Comparison of ENCODE assay signal across 8 mouse cellular contexts in genomic region chr10:61382281-61382731, GRCm38 (mm10). TPM values are rescaled to one million over a fixed set of nuclear protein-coding genes. Genes with fewer than 3 reads are reported as not detected.
DNase-seq lines count a peak whose midpoint lies in the region; ATAC-seq lines count a peak whose summit lies in the region.

No protein-coding gene starts in this region.

- peak overlapping the region; percentile 91 for H3K4me2 ChIP-seq in embryonic facial prominence, embryonic 14.5 days (ENCODE audit: low read depth, low read length)
- peak overlapping the region; percentile 99 for H3K4me2 ChIP-seq in intestine, embryonic 15.5 days (replicated peaks)
- peak overlapping the region; percentile 90 for H3K4me2 ChIP-seq in midbrain, embryonic 14.5 days (ENCODE audit: low read length)

- peak overlapping the region; percentile 71 for H3K4me3 ChIP-seq in embryonic facial prominence, embryonic 14.5 days (ENCODE audit: low read depth, low read length)
- H3K4me3 ChIP-seq in intestine, embryonic 15.5 days (replicated peaks): peak overlapping the region; percentile 67
- peak overlapping the region; percentile 61 for H3K4me3 ChIP-seq in midbrain, embryonic 14.5 days (replicated peaks; ENCODE audit: low read depth, low read length)

- DNase-seq in lung, adult 18-20 months: peak; percentile 25 to 43
- DNase-seq in lung, postnatal 10 days: no peak
- no peak for DNase-seq in embryonic facial prominence, embryonic 14.5 days (ENCODE audit: low spot score)
- no peak for DNase-seq in midbrain, embryonic 14.5 days
- no peak for DNase-seq in layer of hippocampus, postnatal 14 days (ENCODE audit: low spot score in 2 of 2)
- DNase-seq in right cerebral cortex, postnatal 10 days (ENCODE audit: low spot score in 2 of 2): no peak
- no peak for DNase-seq in right cerebral cortex, postnatal 25 days

- 0 out of 2 replicates have a peak overlapping the region, but pooled peaks have one; percentile 3 for H3K27ac ChIP-seq in embryonic facial prominence, embryonic 14.5 days (replicated peaks; ENCODE audit: low read depth, low read length)
- H3K27ac ChIP-seq in intestine, embryonic 15.5 days: no peak overlapping the region
- no peak overlapping the region for H3K27ac ChIP-seq in midbrain, embryonic 14.5 days (replicated peaks; ENCODE audit: low read depth, low read length)

- H3K27me3 ChIP-seq in embryonic facial prominence, embryonic 14.5 days (replicated peaks; ENCODE audit: control insufficient read depth, insufficient read depth, low read length): no peaks in the 10 kb centered on the region
- no peaks in the 10 kb centered on the region for H3K27me3 ChIP-seq in intestine, embryonic 15.5 days (replicated peaks)
- no peaks in the 10 kb centered on the region for H3K27me3 ChIP-seq in midbrain, embryonic 14.5 days (ENCODE audit: control insufficient read depth, insufficient read depth, low read length)

- no peaks in the 10 kb centered on the region for H3K9me3 ChIP-seq in embryonic facial prominence, embryonic 14.5 days (ENCODE audit: control insufficient read depth, low read length)
- no peaks in the 10 kb centered on the region for H3K9me3 ChIP-seq in intestine, embryonic 15.5 days
- H3K9me3 ChIP-seq in midbrain, embryonic 14.5 days (ENCODE audit: control insufficient read depth, low read length): no peaks in the 10 kb centered on the region

- H3K9ac ChIP-seq in embryonic facial prominence, embryonic 14.5 days (ENCODE audit: low read depth, low read length): peak overlapping the region; percentile 79
- H3K9ac ChIP-seq in intestine, embryonic 15.5 days: peak overlapping the region; percentile 70
- H3K9ac ChIP-seq in midbrain, embryonic 14.5 days (replicated peaks; ENCODE audit: low read length): peak overlapping the region; percentile 71; the same call in 1 of the 2 replicates

- 2% methylated on average over 8 of the region's 8 CpGs for WGBS in embryonic facial prominence, embryonic 14.5 days
- WGBS in intestine, embryonic 15.5 days: 2% methylated on average over 8 of the region's 8 CpGs
- WGBS in midbrain, embryonic 14.5 days: 2% methylated on average over 8 of the region's 8 CpGs

- ATAC-seq in embryonic facial prominence, embryonic 14.5 days (ENCODE audit: low read depth): no peak
- ATAC-seq in intestine, embryonic 15.5 days: no peak; the same call in 1 of the 2 replicates
- ATAC-seq in midbrain, embryonic 14.5 days (ENCODE audit: low FRiP score, low TSS enrichment): no peak

- H3K4me1 ChIP-seq in embryonic facial prominence, embryonic 14.5 days (ENCODE audit: control insufficient read depth, insufficient read depth, low read length): peaks cover 31% of the 10 kb centered on the region
- H3K4me1 ChIP-seq in intestine, embryonic 15.5 days (replicated peaks): peaks cover 56% of the 10 kb centered on the region
- peaks cover 27% of the 10 kb centered on the region for H3K4me1 ChIP-seq in midbrain, embryonic 14.5 days (ENCODE audit: control insufficient read depth, insufficient read depth, low read length)

- no peaks in the 10 kb centered on the region for H3K36me3 ChIP-seq in embryonic facial prominence, embryonic 14.5 days (ENCODE audit: control insufficient read depth, insufficient read depth, low read length)
- H3K36me3 ChIP-seq in intestine, embryonic 15.5 days: no peaks in the 10 kb centered on the region
- H3K36me3 ChIP-seq in midbrain, embryonic 14.5 days (ENCODE audit: control insufficient read depth, insufficient read depth, low read length): no peaks in the 10 kb centered on the region

RNA-seq across cellular contexts. Expression of gene Pald1, which starts 1.0 kb away (rescaled TPM):
- polyA plus RNA-seq in embryonic facial prominence, embryonic 14.5 days (2014; fragmentation: Nextera tagmentation; extraction: Ambion mirVana): 20.7 and 21.1 TPM in 2 replicates
- polyA plus RNA-seq in intestine, embryonic 15.5 days (2015; fragmentation: Nextera tagmentation; extraction: Ambion mirVana): 14.5 and 16.3 TPM in 2 replicates
- polyA plus RNA-seq in midbrain, embryonic 14.5 days (2014; fragmentation: Nextera tagmentation; extraction: Ambion mirVana): 16.5 and 18.7 TPM in 2 replicates
- total RNA-seq in layer of hippocampus, postnatal 14 days (2021): 10 to 100 TPM; 16.5 to 22.1 TPM

RNA-seq across cellular contexts. Expression of gene Nodal, which starts 35.5 kb away (rescaled TPM):
- 0.10 and 0.13 TPM in 2 replicates for polyA plus RNA-seq in embryonic facial prominence, embryonic 14.5 days (2014; fragmentation: Nextera tagmentation; extraction: Ambion mirVana)
- 0.09 and 0.20 TPM in 2 replicates for polyA plus RNA-seq in intestine, embryonic 15.5 days (2015; fragmentation: Nextera tagmentation; extraction: Ambion mirVana)
- not detected in 2 replicates for polyA plus RNA-seq in midbrain, embryonic 14.5 days (2014; fragmentation: Nextera tagmentation; extraction: Ambion mirVana)
- not detected for total RNA-seq in layer of hippocampus, postnatal 14 days (2021)

Comparison
In these comparisons a context has a peak if more than half of its experiments do, and no peak if none do; other contexts are left out.
1. DNase-seq: peak in lung, adult 18-20 months (2 of 2); none in lung, postnatal 10 days (single experiment), embryonic facial prominence, embryonic 14.5 days (single experiment), midbrain, embryonic 14.5 days (single experiment), layer of hippocampus, postnatal 14 days (0 of 2), right cerebral cortex, postnatal 10 days (0 of 2) and right cerebral cortex, postnatal 25 days (single experiment).
2. Peak in every context shown above with its lines, with median percentiles within 50 percentile points of each other: H3K4me2 ChIP-seq, H3K4me3 ChIP-seq and H3K9ac ChIP-seq.